Mouse (Mus musculus) limb, embryonic 15.5 days (tissue): ENCODE data around the gene Hes6. TPM values are rescaled to one million over a fixed set of nuclear protein-coding genes. Genes with fewer than 3 reads are reported as not detected.
A peak's percentile ranks its signal among the peaks of the same experiment; 100 is the strongest.

Experiments used
- ATAC-seq: fragments of 200-750 bp; cut with Nextera tagmentation; 2 replicates; pipeline ENCODE4 v1.8.0; 2017; ENCODE audit warnings: low read depth, moderate TSS enrichment; ENCODE audit not compliant: insufficient number of reproducible peaks, low FRiP score, low TSS enrichment
- H3K27ac ChIP-seq: fragments of 300-500 bp; sonication (generic); 2 replicates; pipeline ENCODE4 v1.5.1; 2015; ENCODE audit warnings: moderate library complexity, mild to moderate bottlenecking, inconsistent platforms
- H3K27me3 ChIP-seq: fragments of 300-500 bp; sonication (generic); 2 replicates; pipeline ENCODE4 v1.6.1; 2015; ENCODE audit warnings: inconsistent platforms
- H3K36me3 ChIP-seq: fragments of 300-500 bp; sonication (generic); 2 replicates; pipeline ENCODE4 v1.6.1; 2015; ENCODE audit warnings: inconsistent platforms
- H3K4me1 ChIP-seq: fragments of 300-500 bp; sonication (generic); 2 replicates; pipeline ENCODE4 v1.6.1; 2015; ENCODE audit warnings: inconsistent platforms
- H3K4me2 ChIP-seq: fragments of 300-500 bp; sonication (generic); 2 replicates; pipeline ENCODE4 v1.6.1; 2015; ENCODE audit warnings: mild to moderate bottlenecking, inconsistent platforms
- H3K4me3 ChIP-seq: fragments of 300-500 bp; sonication (generic); 2 replicates; pipeline ENCODE4 v1.5.1; 2015; ENCODE audit warnings: mild to moderate bottlenecking, inconsistent platforms
- H3K9ac ChIP-seq: fragments of 300-500 bp; sonication (generic); 2 replicates; pipeline ENCODE4 v1.6.1; 2015; ENCODE audit warnings: inconsistent platforms
- H3K9me3 ChIP-seq: fragments of 300-500 bp; sonication (generic); 2 replicates; pipeline ENCODE4 v1.6.1; 2016; ENCODE audit warnings: inconsistent platforms
- WGBS: fragments of 180-500 bp; shearing (Covaris S2); methylation state at CpG from one replicate; pipeline ENCODE4 v1.1.7; 2015; 5-methylcytosine and 5-hydroxymethylcytosine counted together
- polyA plus RNA-seq: library from polyadenylated mRNA; unstranded; fragments of >200 nt; fragmentation: Nextera tagmentation; extraction: Ambion mirVana; gene quantifications from 2 replicates; pipeline ENCODE4 v1.2.1, GENCODE M21; 2015

Hes6 gene
- polyA plus RNA-seq, 1 experiment from 2014 or later, result 73.6 TPM

- Histone ChIP-seq H3K36me3 (peaks cover 17% of the 10 kb centered on the region), H3K27ac (peak overlapping the region; percentile 89), H3K4me3 (no peak overlapping the region), H3K9me3 (no peaks in the 10 kb centered on the region), H3K9ac (no peak overlapping the region), H3K4me1 (peaks cover 39% of the 10 kb centered on the region), H3K27me3 (no peaks in the 10 kb centered on the region), H3K4me2 (no peak overlapping the region)
- 31% methylated on average over 4 of the region's 4 CpGs for WGBS
- ATAC-seq, result no peak
Measured at GRCm38 (mm10) chr1:91414903-91415302, 1.1 kb upstream of the Hes6 start.

DNA sequence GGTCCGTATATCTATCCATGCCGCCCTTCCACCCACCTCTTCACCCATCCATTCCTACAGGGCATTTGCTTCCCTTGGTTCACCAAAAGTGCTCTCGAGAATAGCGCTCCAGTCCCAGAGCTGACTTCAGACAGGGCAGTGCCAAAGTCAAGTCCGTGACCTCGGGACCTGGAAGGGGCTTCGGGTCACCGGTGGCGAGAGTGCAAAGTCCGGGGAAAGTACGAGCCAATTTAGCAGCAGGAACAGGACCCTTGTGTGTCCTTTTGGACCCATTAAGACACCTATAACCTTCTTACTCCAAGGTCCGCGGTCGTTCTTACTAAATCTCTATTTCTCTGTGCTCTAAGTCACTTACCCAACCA, 321 bp downstream of the Hes6 start:
- no peaks in the 10 kb centered on the region for H3K27me3 ChIP-seq
- WGBS, result 1% methylated on average over 14 of the region's 14 CpGs
- no peaks in the 10 kb centered on the region for H3K9me3 ChIP-seq
- peak overlapping the region; percentile 98 for H3K4me2 ChIP-seq
- peak overlapping the region; percentile 80 for H3K4me3 ChIP-seq
- peaks cover 9% of the 10 kb centered on the region; the same call in 1 of the 2 replicates for H3K36me3 ChIP-seq
- no peak; the same call in 1 of the 2 replicates for ATAC-seq
- H3K4me1 ChIP-seq, result peaks cover 39% of the 10 kb centered on the region
- peak overlapping the region; percentile 89 for H3K27ac ChIP-seq
- 0 out of 2 replicates have a peak overlapping the region, but pooled peaks have one; percentile 10 for H3K9ac ChIP-seq

- H3K4me3 ChIP-seq, result peak overlapping the region; percentile 80
- peak overlapping the region; percentile 98 for H3K4me2 ChIP-seq
- WGBS, result under 1% methylated on average over 34 of the region's 34 CpGs
- ATAC-seq, result peak; percentile 92
- peaks cover 39% of the 10 kb centered on the region for H3K4me1 ChIP-seq
- H3K9me3 ChIP-seq, result no peaks in the 10 kb centered on the region
- peak overlapping the region; percentile 89 for H3K27ac ChIP-seq
- peaks cover 6% of the 10 kb centered on the region; the same call in 1 of the 2 replicates for H3K36me3 ChIP-seq
- peak overlapping the region; percentile 75 for H3K9ac ChIP-seq
- no peaks in the 10 kb centered on the region for H3K27me3 ChIP-seq
Measured at GRCm38 (mm10) chr1:91413030-91413506, 770 bp downstream of the Hes6 start.

GRCm38 (mm10) chr1:91412286-91413029, 1.4 kb downstream of the Hes6 start:
- Histone ChIP-seq H3K9me3 (no peaks in the 10 kb centered on the region), H3K4me3 (peak overlapping the region; percentile 80), H3K4me1 (peaks cover 39% of the 10 kb centered on the region), H3K9ac (peak overlapping the region; percentile 75), H3K4me2 (peak overlapping the region; percentile 98), H3K27ac (peak overlapping the region; percentile 88), H3K27me3 (no peaks in the 10 kb centered on the region), H3K36me3 (0 out of 2 replicates have a peak, but pooled peaks cover 4% of the 10 kb centered on the region)
- ATAC-seq, result no peak; the same call in 1 of the 2 replicates
- WGBS, result 4% methylated on average over 63 of the region's 65 CpGs

DNA sequence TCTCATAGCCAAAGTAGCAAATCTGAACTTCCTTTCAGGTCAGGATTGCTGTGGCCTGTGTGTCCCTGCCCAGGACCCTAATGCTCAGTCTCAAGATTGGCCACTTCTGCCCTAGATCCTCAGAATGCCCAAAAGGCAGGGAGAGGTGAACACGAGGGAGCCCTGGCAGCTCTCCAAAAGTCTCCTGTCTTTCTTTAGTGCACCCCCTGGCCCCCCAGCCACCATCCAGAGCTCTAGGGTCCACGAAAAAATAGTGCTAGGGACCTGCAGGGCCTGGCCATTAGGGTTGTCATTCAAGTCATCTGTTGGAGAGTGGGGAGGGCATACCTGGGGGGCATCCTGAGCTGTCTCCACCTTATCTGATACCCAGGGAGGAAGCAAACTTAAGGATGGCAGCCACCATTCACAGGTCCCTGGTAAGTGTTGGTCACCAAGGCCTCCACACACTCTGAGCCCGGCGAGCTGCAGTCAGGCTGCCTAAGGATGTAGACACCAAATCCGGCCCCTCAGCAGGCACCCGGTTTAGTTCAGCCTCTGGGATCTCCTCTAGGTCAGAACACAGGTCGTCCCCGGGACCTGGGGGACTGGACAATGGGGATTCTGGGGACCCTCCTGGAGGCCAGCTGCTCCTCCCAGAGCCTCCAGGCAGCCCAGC, 2.1 kb downstream of the Hes6 start:
- no peaks in the 10 kb centered on the region for H3K27me3 ChIP-seq
- peak overlapping the region; percentile 80 for H3K4me3 ChIP-seq
- H3K4me1 ChIP-seq, result peaks cover 39% of the 10 kb centered on the region
- 67% methylated on average over 8 of the region's 8 CpGs for WGBS
- 0 out of 2 replicates have a peak, but pooled peaks cover 4% of the 10 kb centered on the region for H3K36me3 ChIP-seq
- H3K4me2 ChIP-seq, result peak overlapping the region; percentile 98
- peak overlapping the region; percentile 75 for H3K9ac ChIP-seq
- ATAC-seq, result no peak
- H3K27ac ChIP-seq, result no peak overlapping the region
- H3K9me3 ChIP-seq, result no peaks in the 10 kb centered on the region

DNA sequence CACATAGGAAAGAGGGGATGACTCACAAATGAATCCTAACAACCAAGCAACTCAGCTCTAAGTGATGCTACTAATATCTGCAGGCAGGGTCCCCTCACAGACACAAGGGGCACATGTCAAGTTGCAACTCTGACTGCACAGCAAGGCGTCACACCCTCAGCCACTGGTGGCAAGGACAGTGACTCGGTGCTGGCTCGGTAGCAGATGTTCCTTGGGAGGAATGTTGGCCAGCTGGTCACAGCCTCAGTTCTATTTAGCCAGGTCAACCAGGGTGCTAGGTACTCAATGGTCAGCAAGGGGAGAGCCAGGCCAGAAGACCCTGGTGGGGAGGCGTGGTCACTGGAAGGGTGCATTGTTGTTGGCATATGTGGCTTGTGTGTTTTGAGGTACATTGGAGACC, 6.0 kb downstream of the Hes6 start:
- Histone ChIP-seq H3K4me2 (no peak overlapping the region), H3K9me3 (no peaks in the 10 kb centered on the region), H3K9ac (no peak overlapping the region), H3K27ac (no peak overlapping the region), H3K4me3 (no peak overlapping the region), H3K36me3 (no peaks in the 10 kb centered on the region), H3K4me1 (peaks cover 18% of the 10 kb centered on the region), H3K27me3 (peaks cover 7% of the 10 kb centered on the region; the same call in 1 of the 2 replicates)
- ATAC-seq, result no peak
- WGBS, result 77% methylated on average over 4 of the region's 4 CpGs

DNA sequence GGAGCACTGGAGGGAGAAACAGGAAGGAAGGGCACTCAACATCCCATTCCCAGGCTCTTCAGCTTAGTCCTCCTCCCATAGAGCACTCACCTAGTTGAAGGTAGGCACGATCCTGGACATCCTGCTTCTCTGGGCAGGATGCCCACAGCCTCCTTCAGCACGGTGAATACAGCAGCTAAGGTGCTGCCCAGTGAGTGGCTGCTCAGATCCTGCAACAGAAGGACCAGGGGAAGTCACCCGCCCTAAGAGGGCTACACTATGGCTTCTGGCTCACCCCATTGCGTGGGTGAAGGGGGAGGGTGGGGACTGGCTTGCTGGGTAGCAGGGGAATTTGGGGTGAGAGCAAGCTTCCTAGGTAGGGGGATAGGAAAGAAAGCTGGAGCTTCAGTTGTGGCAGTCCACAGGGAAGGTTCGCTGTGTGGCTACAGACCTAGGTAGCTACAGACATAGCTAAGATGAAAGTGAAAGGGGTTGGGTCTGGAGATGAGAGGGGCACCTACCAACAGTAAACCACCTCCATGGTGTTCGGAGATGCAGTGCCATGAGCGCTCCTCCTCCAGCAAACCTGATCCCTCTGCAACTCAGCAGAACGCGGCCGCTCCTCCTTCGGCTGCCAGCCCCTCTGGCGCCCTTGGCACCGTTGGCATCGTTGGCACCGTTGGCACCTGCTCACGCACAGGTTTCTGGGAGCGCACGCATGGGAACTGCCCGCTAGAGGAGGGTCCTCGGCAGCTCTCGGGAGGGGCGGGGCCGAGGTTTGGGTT, 8.2 kb downstream of the Hes6 start:
- 55% methylated on average over 23 of the region's 23 CpGs for WGBS
- no peak for ATAC-seq
- Histone ChIP-seq H3K4me2 (no peak overlapping the region), H3K27me3 (peaks cover 7% of the 10 kb centered on the region; the same call in 1 of the 2 replicates), H3K9me3 (no peaks in the 10 kb centered on the region), H3K36me3 (no peaks in the 10 kb centered on the region), H3K27ac (no peak overlapping the region), H3K4me3 (no peak overlapping the region), H3K9ac (no peak overlapping the region), H3K4me1 (0 out of 2 replicates have a peak, but pooled peaks cover 2% of the 10 kb centered on the region)

DNA sequence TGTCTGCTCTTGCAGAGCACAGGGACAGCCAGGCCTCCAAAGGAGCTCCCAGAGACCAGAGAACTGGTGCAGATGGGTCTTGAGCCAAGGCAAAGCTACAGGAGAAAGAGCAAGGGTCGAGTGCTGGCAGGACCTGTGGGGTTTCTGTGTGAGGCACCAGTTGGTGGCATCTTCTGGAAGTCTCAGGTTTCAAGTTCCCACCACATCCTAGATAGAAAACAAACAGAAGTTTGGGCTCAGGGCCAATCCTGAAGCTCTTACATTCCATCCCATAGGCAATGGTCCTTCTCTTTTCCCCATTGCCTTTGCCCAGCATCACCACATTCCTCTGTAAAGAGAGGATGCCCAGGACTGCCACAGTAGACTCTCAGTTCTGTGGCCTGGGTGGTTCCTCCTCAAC, 8.9 kb downstream of the Hes6 start:
- no peak overlapping the region for H3K4me2 ChIP-seq
- 16% methylated on average over 1 of the region's 1 CpGs for WGBS
- H3K36me3 ChIP-seq, result no peaks in the 10 kb centered on the region
- H3K9ac ChIP-seq, result no peak overlapping the region
- ATAC-seq, result no peak
- H3K27me3 ChIP-seq, result peaks cover 7% of the 10 kb centered on the region; the same call in 1 of the 2 replicates
- 0 out of 2 replicates have a peak, but pooled peaks cover 2% of the 10 kb centered on the region for H3K4me1 ChIP-seq
- H3K27ac ChIP-seq, result no peak overlapping the region
- H3K9me3 ChIP-seq, result no peaks in the 10 kb centered on the region
- H3K4me3 ChIP-seq, result no peak overlapping the region

DNA sequence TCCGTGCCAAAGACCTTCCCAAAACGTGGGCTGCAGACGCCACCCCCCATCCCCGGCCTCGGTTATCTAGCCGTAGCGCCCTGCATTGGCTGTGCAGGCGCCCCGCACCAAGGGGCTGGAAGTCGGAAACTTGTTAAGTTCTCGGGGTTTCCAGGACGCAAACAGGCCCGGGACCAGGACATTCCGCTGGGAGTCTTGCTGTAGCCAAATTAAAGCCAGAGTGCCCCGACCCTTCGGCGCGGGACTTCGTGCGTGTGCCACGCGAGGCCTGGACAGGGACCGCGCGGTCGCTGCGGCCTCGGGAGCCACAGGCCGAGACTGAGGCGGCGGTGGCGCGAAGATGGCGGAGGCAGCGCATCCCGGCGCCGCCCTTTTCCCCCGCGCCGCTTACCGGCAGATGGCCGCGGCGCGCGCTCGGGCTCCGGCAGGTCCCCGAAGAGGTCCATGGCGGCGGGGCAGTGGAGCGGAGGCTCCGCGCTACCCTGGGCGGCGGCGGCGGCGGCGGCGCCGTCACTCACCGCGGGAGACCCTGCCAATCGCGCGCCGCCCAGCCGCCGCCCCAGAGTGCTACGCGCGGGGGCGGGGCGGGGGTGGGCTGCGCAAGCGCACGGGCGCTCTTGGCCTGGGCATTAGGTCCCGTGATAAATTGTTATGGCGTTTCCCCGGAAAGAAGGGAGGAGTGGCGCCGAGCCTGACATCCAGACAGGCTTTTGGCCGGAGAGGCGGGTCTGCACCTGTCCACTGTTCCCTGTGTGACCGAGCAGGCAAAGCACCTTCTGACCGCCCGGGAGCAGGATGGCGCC, 15.4 kb downstream of the Hes6 start, which contains the start of gene Ilkap:
Ilkap (minus strand) TSS at position 556 of the 803 bp plus-strand sequence.
- Histone ChIP-seq H3K27me3 (no peaks in the 10 kb centered on the region), H3K4me1 (peaks cover 18% of the 10 kb centered on the region), H3K27ac (peak within 1 kb of the TSS; percentile 90), H3K4me2 (peak within 1 kb of the TSS; percentile 69), H3K4me3 (peak within 1 kb of the TSS; percentile 89), H3K9me3 (no peaks in the 10 kb centered on the region), H3K9ac (peak within 1 kb of the TSS; percentile 97), H3K36me3 (peaks cover 8% of the 10 kb centered on the region; the same call in 1 of the 2 replicates)
- WGBS, result 0% methylated on average over 67 of the region's 91 CpGs
- peak; percentile 92 for ATAC-seq

DNA sequence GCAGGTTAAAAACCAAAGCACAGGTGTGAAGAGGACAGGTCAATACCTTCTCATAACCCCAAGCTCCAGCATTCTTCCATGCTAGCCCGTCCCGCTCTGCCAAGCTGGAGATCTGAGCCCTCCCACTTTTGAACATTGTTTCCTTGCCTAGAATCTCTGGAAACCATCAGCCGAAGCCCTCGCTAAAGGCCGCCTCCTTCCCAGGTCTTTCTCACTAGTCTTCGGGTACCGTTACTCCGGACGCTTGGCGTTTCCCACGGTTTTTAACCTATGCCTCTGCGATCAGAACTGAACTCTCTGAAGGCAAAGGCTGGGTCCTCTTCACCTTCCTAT, 15.9 kb downstream of the Hes6 start:
- H3K4me3 ChIP-seq, result peak overlapping the region; percentile 89
- H3K4me1 ChIP-seq, result peaks cover 18% of the 10 kb centered on the region
- peak overlapping the region; percentile 69 for H3K4me2 ChIP-seq
- no peak for ATAC-seq
- H3K9me3 ChIP-seq, result no peaks in the 10 kb centered on the region
- H3K9ac ChIP-seq, result peak overlapping the region; percentile 97
- H3K36me3 ChIP-seq, result peaks cover 11% of the 10 kb centered on the region; the same call in 1 of the 2 replicates
- peak overlapping the region; percentile 90 for H3K27ac ChIP-seq
- H3K27me3 ChIP-seq, result no peaks in the 10 kb centered on the region
- 1% methylated on average over 12 of the region's 12 CpGs for WGBS

DNA sequence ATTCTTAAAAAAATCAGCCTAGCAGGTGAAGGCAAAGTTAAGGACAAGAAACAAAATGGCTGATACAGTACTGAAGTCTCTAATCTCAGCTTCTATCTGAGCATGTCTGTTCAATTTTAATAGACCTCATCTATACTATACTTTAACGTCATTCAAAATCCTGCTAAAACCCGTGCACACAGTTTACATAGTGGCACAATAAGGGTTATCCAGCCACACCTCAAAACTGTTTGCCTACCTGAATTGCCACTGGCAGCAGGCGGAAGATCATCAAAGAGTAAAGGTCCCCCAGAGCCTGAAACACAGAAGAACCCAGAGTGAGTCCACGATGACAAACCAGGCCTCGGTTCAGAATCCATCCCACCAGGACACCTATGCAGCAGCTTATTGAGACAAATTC, 23.5 kb downstream of the Hes6 start:
- Histone ChIP-seq H3K36me3 (peaks cover 69% of the 10 kb centered on the region), H3K9me3 (no peaks in the 10 kb centered on the region), H3K4me2 (no peak overlapping the region), H3K27ac (no peak overlapping the region), H3K4me3 (no peak overlapping the region), H3K4me1 (no peaks in the 10 kb centered on the region), H3K27me3 (no peaks in the 10 kb centered on the region), H3K9ac (no peak overlapping the region)
- no peak for ATAC-seq
- WGBS, result 92% methylated on average over 5 of the region's 5 CpGs
